Mouse (Mus musculus) kidney, postnatal 14 days (tissue): ENCODE data around the gene Ttc34.
A peak's percentile ranks its signal among the peaks of the same experiment; 100 is the strongest.

ENCODE experiments used
- DNase-seq: peaks from one replicate; pipeline ENCODE4 v3.0.0; 2022; ENCODE audit warnings: mixed read lengths

The Ttc34 gene

DNA sequence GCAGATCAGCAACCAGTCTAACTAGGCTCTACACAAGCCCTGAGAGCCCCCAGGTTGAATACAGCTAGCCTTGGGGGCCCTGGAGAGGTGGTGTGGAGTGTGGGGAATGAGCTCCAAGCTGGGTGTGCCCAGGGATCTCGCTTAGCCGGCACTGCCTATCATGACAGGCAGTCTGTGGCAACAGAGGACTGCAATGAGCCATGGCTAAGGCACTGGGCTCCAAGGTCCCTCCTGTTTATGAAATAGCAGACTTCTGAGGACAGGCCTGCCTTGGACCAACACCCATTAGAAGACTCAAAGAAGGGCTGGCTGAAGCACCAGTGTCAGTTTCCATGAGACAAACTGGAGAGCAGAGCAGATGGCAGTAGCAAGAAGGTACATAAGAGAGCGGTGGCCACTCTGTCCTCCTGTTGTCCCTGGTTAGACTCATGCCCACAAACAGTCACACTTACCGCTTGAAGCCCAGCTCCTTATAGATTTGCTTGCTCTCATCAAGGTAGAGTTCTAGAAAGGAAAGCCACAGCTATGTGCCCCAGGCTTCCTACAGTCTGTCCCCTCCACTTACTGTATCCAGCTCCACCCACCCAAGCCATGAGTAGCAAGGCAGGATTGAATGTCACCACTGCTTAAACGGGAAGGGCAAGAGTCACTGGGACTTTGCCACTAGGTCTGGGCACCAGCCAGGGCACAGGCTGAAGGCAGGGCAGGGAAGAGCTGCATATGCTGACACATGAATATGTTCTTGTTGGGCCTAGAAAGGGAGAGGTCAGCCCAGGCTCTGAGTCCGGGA, 60.6 kb downstream of the Ttc34 start:
- no peak for DNase-seq

DNA sequence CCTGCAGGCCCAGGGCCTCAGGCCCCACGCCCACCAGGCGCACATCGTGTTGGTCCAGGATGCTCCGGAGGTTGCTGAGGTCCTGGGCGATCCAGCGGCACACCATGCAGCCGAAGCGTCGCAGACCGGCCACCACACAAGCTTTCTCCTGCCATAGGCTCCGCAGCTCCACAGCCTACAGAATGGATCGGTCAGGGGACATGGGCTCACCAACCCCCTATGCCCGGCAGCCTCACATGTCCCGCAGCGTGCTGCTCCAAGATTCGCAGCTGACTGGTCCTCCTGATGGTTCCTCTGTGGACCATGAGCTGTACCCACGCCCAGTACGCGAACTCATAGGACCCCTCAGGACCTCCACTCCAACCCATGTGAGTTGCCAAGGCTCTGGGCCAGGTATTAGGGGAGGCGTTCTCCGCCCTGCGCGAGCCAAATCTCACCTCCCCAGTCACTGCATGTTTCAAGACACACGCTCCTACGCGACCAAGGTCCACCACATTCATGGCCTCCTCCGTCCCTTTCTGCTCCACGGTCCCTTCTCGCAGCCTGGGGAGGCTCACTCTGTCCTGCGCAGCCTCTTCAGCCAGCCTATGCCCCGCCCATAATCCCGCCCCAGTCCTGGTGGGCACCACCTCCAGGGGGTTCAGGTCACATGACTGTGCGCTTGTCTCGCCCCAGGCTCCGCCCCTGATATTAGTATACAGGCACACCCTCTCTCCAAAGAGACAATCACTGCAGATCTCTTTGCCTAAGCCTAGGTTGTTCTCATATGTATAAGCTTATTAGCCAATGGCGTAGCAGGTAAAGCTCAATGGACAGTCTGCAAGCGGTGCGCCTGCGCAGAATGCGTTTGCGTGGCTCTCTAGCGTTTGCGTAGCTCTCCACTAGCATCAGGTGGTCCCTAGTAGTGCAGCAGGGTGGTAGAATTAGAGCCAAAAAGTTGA, 61.5 kb downstream of the Ttc34 start, which contains the start of gene Fam213b:
Gene Fam213b (minus strand): TSS at position 630 of the 941 bp plus-strand sequence.
- DNase-seq: peak; percentile 88

DNA sequence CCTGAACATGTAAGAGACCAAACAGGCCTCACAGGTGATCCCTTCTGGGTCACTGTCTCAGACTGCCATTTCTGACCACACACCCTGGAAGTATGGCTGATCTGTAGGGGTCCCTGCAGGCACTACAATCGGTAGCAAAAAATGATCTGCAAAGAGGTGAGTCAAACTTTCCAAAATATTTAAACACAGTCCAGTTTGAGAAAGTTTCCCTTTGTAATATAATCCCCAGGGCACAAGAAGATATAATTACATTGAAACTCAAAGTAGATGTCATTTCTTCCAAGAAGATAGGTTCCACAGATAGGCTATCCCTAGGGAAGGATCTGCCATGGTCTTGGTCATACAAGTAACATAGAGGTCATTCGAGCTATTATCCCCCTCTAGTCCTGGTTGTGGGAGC, 65.1 kb downstream of the Ttc34 start:
- no peak for DNase-seq

DNA sequence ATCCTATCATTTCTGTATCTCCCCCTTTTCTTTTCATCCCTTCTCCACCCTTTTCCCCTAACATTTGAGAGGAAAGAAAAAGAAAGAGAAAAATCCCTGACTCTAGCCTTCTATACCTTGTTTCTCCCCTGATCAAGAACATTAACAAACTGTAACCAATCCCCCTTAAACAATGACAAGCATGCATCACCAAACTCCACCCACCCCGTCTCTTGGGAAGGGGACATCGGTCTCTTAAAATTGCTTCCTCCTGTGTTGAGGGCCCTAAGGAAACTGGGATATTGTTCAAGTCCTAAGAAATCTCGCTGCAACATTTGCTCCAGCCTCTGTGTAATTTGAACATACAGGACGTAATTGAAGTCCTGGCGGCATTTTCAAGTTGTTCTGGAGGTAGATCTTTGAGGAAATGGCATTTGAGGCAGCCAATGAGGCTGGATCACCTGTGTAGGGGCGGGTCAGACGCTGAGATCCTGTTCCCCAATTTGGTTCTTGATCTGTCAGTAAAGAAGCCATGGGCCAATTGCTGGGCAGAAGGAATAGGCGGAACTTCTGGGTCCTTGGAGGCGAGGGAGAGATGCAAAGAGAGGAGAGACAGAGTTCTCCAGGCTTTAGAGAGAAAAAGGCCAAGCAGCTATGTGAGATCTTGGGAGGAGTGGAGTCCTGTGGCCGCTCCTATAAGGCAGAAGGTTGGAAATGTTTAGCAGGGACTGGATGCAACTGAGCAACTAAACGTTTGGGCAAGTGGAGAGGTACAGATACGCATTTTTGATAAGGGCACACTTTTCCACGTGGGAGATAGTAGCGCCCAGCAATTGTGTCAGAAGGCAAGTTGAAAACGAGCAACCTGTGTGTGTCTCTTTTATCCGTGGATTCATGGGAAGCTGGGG, 67.2 kb downstream of the Ttc34 start:
- DNase-seq: peak; percentile 90

DNA sequence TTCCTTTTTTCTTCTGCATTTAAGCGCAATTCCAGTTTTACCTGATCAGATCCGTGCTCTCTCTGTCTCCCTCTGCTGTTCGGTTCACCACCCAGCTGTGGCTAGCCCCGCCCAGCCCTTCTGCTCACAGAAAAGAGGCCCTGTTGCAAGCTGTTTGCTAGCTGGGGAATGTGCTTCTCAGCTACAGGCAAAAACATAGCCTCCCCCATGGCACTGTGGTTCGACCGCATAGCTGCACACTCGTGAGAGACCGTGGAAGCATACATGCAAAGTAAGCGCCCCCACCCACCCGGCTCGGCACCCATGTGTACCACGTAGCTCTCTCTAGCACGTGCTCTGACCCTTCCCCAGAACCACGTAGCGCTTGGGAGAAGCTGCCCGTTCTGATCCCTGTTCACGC, 70.6 kb downstream of the Ttc34 start:
- peak; percentile 79 for DNase-seq

DNA sequence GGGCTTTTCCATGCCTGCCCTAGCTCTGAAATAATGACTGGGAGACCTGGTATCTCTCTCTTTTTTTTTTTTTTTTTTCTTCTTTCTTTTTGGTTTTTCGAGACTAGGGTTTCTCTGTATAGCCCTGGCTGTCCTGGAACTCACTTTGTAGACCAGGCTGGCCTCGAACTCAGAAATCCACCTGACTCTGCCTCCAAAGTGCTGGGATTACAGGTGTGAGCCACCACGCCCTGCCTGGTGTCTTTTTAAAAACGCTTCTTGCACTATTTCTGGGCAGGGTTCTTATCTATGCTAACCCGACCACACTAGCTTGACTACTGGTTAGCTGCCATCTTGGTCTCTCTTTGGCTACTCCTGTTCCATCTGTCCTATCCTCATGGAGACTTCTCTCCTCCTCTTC, 71.2 kb downstream of the Ttc34 start:
- no peak for DNase-seq

DNA sequence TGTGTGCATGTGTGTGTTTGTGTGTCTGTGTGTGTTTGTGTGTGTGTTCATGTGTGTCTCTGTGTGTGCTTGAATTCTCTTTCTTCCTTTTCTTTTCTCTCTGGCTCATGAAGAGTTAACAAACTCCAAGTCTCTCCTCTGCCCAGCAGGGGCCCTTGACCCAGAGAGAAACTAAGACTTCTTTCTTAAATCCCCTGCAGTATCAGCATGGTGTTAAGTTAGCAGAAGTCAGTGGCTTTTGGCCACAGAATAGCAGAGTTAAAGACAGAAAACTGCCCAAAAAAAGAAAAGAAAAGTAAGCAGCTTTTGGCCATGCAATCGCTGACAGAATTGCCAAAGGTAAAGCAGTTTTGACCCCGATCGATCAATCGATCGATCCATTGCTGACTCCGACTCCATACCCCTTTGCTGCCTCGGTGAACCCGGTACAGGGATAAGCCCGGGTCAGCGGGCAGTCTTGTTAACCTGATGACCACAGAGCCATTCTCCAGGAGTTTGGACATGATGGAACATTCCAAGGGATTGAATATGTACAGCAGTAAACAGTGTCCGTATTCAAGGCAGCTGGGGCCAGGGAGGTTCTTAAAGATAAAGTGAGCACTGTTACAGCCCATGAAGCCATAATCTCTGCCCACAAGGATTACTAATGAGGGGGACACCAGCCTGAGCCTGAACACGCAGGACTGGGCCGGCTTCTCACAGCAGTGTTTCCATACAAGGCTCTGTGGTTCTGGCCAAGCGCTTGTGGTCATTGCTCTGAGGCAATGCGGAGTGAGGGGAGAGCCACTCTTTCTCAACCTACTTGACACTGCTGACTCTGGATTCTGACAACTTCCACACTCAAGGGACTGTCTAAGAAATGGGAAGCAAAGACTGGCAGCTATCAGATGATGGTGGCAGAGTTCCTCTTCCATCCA, 73.6 kb downstream of the Ttc34 start:
- DNase-seq: no peak

DNA sequence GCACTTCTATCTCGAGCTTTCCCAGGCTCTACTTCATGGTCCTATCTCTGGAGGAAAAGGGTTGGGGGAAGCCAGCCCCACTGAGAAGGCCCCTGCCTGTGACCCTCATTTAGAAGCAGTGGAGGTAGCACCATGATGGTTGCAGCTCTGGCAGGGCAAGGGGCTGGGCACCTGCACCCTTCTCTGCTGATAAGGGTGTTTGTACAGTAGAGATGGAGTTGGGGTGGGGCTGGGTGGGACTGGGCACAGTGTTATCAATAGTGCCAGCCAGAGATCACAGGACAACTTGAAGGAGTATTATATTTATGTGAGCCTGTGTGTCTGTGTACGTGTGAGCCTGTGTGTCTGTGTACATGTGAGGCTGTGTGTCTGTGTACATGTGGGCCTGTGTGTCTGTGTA, 74.4 kb downstream of the Ttc34 start:
- DNase-seq: no peak

DNA sequence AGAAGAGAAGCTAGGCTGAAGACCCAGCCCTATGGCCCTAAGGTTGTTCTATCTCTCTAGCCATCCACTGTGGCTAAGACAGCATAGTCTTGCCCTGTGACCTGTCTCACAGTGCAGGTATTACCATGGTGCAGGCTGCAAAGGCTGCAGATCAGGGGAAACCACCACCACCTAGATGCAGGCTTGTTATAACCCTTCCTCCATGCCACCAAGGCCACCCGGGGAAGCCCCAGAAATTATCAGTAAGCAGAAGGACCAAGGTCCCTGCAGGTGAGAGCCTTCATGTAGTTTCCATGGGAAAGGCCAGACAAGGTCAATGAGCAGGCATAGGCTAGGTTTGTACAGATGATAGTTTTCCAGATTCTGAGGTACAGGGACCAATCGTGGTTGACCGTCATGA, 76.6 kb downstream of the Ttc34 start:
- DNase-seq: no peak

DNA sequence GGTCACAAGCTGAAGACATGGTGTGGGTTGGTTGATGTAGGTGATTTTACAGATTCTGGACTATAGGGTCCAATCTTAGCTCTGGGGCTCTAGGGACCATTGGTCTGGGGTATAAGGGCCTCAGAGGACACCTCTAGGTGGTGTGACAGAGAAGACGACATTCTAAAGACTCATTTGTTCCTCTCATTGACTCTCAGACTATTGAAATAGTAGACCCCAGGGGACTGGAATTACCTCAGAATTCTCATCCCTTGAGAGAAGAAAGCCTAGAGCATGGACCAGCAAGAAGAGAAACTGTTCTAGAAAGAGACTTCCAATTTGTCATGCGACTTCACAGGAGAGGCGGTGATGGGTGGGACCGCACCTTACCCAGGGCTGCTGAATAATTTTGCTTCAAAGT, 77.0 kb downstream of the Ttc34 start:
- DNase-seq: no peak

DNA sequence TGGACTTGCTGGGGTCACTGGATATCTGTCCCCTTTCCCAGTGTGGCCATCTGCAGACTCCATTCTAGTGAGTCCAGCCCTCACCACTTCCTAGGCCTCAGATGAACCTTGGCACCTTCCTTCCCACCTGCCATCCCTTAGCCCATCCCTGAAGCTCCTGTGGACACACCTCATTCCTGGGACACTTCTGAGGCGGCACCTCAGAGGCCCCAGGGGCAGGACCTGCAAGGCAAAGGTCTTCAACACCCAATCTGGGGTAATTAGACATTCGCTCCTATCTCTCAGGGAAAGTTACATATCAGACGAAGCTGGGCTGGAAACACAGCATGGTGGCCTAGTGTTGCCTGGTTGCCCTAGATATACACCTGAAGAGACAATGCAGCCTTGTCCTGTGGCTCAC, 77.4 kb downstream of the Ttc34 start:
- DNase-seq: peak; percentile 32

DNA sequence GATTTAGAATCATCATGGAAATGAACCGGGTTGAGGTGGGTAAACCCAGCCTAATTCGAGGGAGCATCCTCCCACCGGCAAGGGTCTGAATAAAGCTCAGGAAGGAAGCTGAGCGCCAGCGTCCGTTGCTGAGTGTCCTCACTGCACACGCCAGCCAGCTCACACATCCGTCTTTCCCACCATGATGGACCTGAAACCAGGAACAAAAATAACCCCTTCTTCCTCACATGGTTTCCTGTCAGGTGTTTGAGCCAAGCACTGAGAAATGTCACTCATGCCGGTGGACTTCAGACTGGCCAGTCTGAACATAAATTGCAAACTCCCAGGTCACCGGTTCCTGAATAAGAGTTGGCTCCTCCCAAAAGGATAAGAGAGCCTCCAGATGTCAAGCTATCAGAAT, 78.0 kb downstream of the Ttc34 start:
- no peak for DNase-seq

DNA sequence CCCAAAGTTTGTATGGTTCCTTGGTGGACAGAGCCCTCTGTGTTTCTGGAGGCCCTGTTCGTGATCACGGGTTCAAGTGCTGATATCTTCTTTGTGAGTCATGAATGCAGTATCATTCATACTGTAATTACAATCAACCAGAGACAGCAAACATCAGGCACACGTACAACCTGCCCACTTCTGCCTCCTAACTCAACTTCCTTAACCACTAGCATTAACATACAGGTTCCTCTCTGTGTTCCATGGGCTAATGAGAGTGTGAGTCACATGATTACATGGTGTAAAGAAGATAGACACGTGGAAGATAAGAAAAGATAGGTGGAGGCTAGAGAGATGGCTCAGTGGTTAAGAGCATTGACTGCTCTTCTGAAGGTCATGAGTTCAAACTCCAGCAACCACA, 79.4 kb downstream of the Ttc34 start:
- DNase-seq: no peak
